Mouse (Mus musculus): ENCODE results near the gene Tsc22d1. TPM values are rescaled to one million over a fixed set of nuclear protein-coding genes. Genes with fewer than 3 reads are reported as not detected.

The Tsc22d1 gene
- 767 and 770 TPM in 2 replicates for polyA plus RNA-seq (2015; fragmentation: Nextera tagmentation; extraction: Ambion mirVana)

GRCm38 (mm10) chr14:76414862-76415780, at the start of gene Tsc22d1:
Gene Tsc22d1, plus strand, starts transcription at chr14:76414961.
- Histone ChIP-seq H3K27me3 (no peaks in the 10 kb centered on the region), H3K36me3 (peaks cover 7% of the 10 kb centered on the region; the same call in 1 of the 2 replicates), H3K4me3 (peak within 1 kb of the TSS; percentile 75), H3K9ac (peak within 1 kb of the TSS; percentile 94), H3K4me1 (replicated peaks) (peaks cover 41% of the 10 kb centered on the region), H3K9me3 (no peaks in the 10 kb centered on the region), H3K27ac (replicated peaks) (peak within 1 kb of the TSS; percentile 100), H3K4me2 (peak within 1 kb of the TSS; percentile 93)
- no peak for ATAC-seq (ENCODE audit: low FRiP score, low read depth)
- under 1% methylated on average over 89 of the region's 128 CpGs for WGBS

- no peaks in the 10 kb centered on the region for H3K4me1 ChIP-seq (replicated peaks)
- H3K4me3 ChIP-seq, result no peak overlapping the region
- H3K4me2 ChIP-seq, result no peak overlapping the region
- ATAC-seq (ENCODE audit: low FRiP score, low read depth), result no peak
- no peak overlapping the region for H3K27ac ChIP-seq (replicated peaks)
- no peaks in the 10 kb centered on the region for H3K36me3 ChIP-seq
- H3K9me3 ChIP-seq, result no peaks in the 10 kb centered on the region
- H3K9ac ChIP-seq, result no peak overlapping the region
- 87% methylated on average over 6 of the region's 6 CpGs for WGBS
- H3K27me3 ChIP-seq, result no peaks in the 10 kb centered on the region
These were observed 41.1 kb upstream of the Tsc22d1 start for GRCm38 (mm10) chr14:76373638-76374037.

- ATAC-seq (ENCODE audit: low FRiP score, low read depth), result no peak
- no peaks in the 10 kb centered on the region for H3K4me1 ChIP-seq (replicated peaks)
- 82% methylated on average over 6 of the region's 6 CpGs for WGBS
These were observed 40.2 kb upstream of the Tsc22d1 start for GRCm38 (mm10) chr14:76374601-76375000.

GRCm38 (mm10) chr14:76376561-76376960, 38.2 kb upstream of the Tsc22d1 start:
- Histone ChIP-seq H3K4me3 (no peak overlapping the region), H3K4me2 (no peak overlapping the region), H3K9ac (no peak overlapping the region), H3K36me3 (no peaks in the 10 kb centered on the region), H3K9me3 (no peaks in the 10 kb centered on the region), H3K27me3 (no peaks in the 10 kb centered on the region), H3K4me1 (replicated peaks) (no peaks in the 10 kb centered on the region), H3K27ac (replicated peaks) (no peak overlapping the region)
- ATAC-seq (ENCODE audit: low FRiP score, low read depth), result no peak
- WGBS, result 89% methylated on average over 5 of the region's 5 CpGs

More at GRCm38 (mm10) chr14:76374601-76375000, 40.2 kb upstream of the Tsc22d1 start:
- Histone ChIP-seq H3K9ac (no peak overlapping the region), H3K27ac (replicated peaks) (no peak overlapping the region), H3K9me3 (no peaks in the 10 kb centered on the region), H3K4me3 (no peak overlapping the region), H3K4me2 (no peak overlapping the region), H3K36me3 (no peaks in the 10 kb centered on the region), H3K27me3 (no peaks in the 10 kb centered on the region)

- WGBS, result 94% methylated on average over 3 of the region's 3 CpGs
These were observed 35.4 kb upstream of the Tsc22d1 start for GRCm38 (mm10) chr14:76379411-76379810.

GRCm38 (mm10) chr14:76388025-76388424, 26.7 kb upstream of the Tsc22d1 start:
- no peak for ATAC-seq (ENCODE audit: low FRiP score, low read depth)

More at GRCm38 (mm10) chr14:76379411-76379810, 35.4 kb upstream of the Tsc22d1 start:
- no peak overlapping the region for H3K27ac ChIP-seq (replicated peaks)
- no peak overlapping the region for H3K9ac ChIP-seq
- H3K4me2 ChIP-seq, result no peak overlapping the region
- no peaks in the 10 kb centered on the region for H3K4me1 ChIP-seq (replicated peaks)
- H3K36me3 ChIP-seq, result no peaks in the 10 kb centered on the region
- no peaks in the 10 kb centered on the region for H3K27me3 ChIP-seq
- H3K4me3 ChIP-seq, result no peak overlapping the region
- H3K9me3 ChIP-seq, result no peaks in the 10 kb centered on the region
- no peak for ATAC-seq (ENCODE audit: low FRiP score, low read depth)

GRCm38 (mm10) chr14:76398251-76398650, 16.5 kb upstream of the Tsc22d1 start:
- H3K36me3 ChIP-seq, result no peaks in the 10 kb centered on the region
- ATAC-seq (ENCODE audit: low FRiP score, low read depth), result no peak
- no peak overlapping the region for H3K9ac ChIP-seq
- H3K27me3 ChIP-seq, result no peaks in the 10 kb centered on the region
- H3K4me1 ChIP-seq (replicated peaks), result no peaks in the 10 kb centered on the region; the same call in 1 of the 2 replicates
- no peak overlapping the region for H3K27ac ChIP-seq (replicated peaks)
- no peak overlapping the region for H3K4me2 ChIP-seq
- H3K4me3 ChIP-seq, result no peak overlapping the region
- H3K9me3 ChIP-seq, result no peaks in the 10 kb centered on the region

More at GRCm38 (mm10) chr14:76388025-76388424, 26.7 kb upstream of the Tsc22d1 start:
- no peak overlapping the region for H3K27ac ChIP-seq (replicated peaks)
- H3K4me1 ChIP-seq (replicated peaks), result no peaks in the 10 kb centered on the region
- no peaks in the 10 kb centered on the region for H3K9me3 ChIP-seq
- 82% methylated on average over 7 of the region's 7 CpGs for WGBS
- H3K4me2 ChIP-seq, result no peak overlapping the region
- H3K9ac ChIP-seq, result no peak overlapping the region
- no peaks in the 10 kb centered on the region for H3K27me3 ChIP-seq
- no peaks in the 10 kb centered on the region for H3K36me3 ChIP-seq
- no peak overlapping the region for H3K4me3 ChIP-seq

GRCm38 (mm10) chr14:76402574-76402973, 12.2 kb upstream of the Tsc22d1 start:
- Histone ChIP-seq H3K36me3 (no peaks in the 10 kb centered on the region), H3K4me3 (no peak overlapping the region), H3K27ac (replicated peaks) (no peak overlapping the region), H3K4me1 (replicated peaks) (no peaks in the 10 kb centered on the region; the same call in 1 of the 2 replicates), H3K27me3 (no peaks in the 10 kb centered on the region), H3K9ac (no peak overlapping the region), H3K9me3 (no peaks in the 10 kb centered on the region), H3K4me2 (no peak overlapping the region)
- 98% methylated on average over 4 of the region's 4 CpGs for WGBS
- ATAC-seq (ENCODE audit: low FRiP score, low read depth), result no peak

- no peak for ATAC-seq (ENCODE audit: low FRiP score, low read depth)
- peaks cover 7% of the 10 kb centered on the region for H3K4me1 ChIP-seq (replicated peaks)
- no peaks in the 10 kb centered on the region for H3K9me3 ChIP-seq
- H3K4me3 ChIP-seq, result no peak overlapping the region
- no peak overlapping the region for H3K4me2 ChIP-seq
- H3K9ac ChIP-seq, result no peak overlapping the region
- WGBS, result 71% methylated on average over 8 of the region's 8 CpGs
- H3K27ac ChIP-seq (replicated peaks), result no peak overlapping the region
- no peaks in the 10 kb centered on the region for H3K36me3 ChIP-seq
- H3K27me3 ChIP-seq, result no peaks in the 10 kb centered on the region
These were observed 5.7 kb upstream of the Tsc22d1 start for GRCm38 (mm10) chr14:76409111-76409510.

- Histone ChIP-seq H3K27ac (replicated peaks) (peak overlapping the region; percentile 100), H3K27me3 (no peaks in the 10 kb centered on the region), H3K4me1 (replicated peaks) (peaks cover 32% of the 10 kb centered on the region), H3K9ac (peak overlapping the region; percentile 94), H3K4me2 (peak overlapping the region; percentile 93), H3K4me3 (peak overlapping the region; percentile 75), H3K36me3 (peaks cover 7% of the 10 kb centered on the region; the same call in 1 of the 2 replicates), H3K9me3 (no peaks in the 10 kb centered on the region)
- no peak for ATAC-seq (ENCODE audit: low FRiP score, low read depth)
- WGBS, result 0% methylated on average over 10 of the region's 10 CpGs
These were observed 1.0 kb upstream of the Tsc22d1 start for GRCm38 (mm10) chr14:76413773-76414121.

- H3K4me2 ChIP-seq, result peak overlapping the region; percentile 93
- peaks cover 7% of the 10 kb centered on the region; the same call in 1 of the 2 replicates for H3K36me3 ChIP-seq
- H3K9me3 ChIP-seq, result no peaks in the 10 kb centered on the region
- WGBS, result under 1% methylated on average over 53 of the region's 81 CpGs
- ATAC-seq (ENCODE audit: low FRiP score, low read depth), result peak; percentile 96
- H3K9ac ChIP-seq, result peak overlapping the region; percentile 94
- H3K4me1 ChIP-seq (replicated peaks), result peaks cover 37% of the 10 kb centered on the region
- H3K27me3 ChIP-seq, result no peaks in the 10 kb centered on the region
- peak overlapping the region; percentile 100 for H3K27ac ChIP-seq (replicated peaks)
- H3K4me3 ChIP-seq, result peak overlapping the region; percentile 75
These were observed 469 bp upstream of the Tsc22d1 start for GRCm38 (mm10) chr14:76414122-76414861.
